Mouse (Mus musculus) ZHBTc4 (cell line): ENCODE measurements around the gene Htr5b.

Source experiments
- DNase-seq: peaks from one replicate; pipeline ENCODE4 v3.0.0-alpha.2; 2011; ENCODE audit warnings: low read depth, low spot score

Htr5b gene

DNA sequence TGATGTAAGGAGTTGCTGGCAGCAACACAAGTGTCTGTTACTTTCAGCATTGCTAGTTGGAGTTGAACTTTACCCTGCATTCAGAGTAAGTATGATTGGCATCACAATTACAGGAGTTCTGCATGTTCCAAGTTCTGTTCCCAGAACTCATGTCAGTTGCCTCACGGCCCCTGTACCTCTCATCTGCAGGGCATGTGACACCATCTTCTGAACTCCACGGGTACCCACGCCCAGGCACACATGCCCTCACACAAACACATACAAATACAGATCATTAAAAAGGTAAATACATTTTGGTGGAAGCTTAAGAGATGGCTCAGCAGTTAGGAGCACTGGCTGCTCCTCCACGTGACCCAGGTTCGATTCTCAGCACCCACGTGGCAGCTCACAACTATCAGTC lies 41.5 kb downstream of the Htr5b start:
- no peak for DNase-seq

DNA sequence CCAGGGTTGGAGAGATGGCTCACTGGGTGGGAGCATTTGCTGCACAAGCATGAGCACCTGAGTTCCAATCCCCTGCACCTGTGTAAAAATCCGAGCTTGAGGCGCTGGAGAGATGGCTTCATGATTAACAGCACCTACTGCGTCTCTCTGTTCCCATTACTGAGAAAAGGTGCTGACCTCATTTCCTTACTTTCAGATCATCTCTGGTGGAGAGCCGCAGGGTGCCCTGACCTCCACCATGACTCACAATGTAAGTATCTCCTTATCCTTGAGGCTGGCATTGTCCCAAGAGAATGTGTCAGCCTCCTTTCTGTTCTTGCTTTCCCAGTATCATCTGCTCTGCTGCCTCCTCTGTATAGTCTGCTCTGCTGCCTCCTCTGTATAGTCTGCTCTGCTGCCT lies 45.2 kb downstream of the Htr5b start:
- no peak for DNase-seq

DNA sequence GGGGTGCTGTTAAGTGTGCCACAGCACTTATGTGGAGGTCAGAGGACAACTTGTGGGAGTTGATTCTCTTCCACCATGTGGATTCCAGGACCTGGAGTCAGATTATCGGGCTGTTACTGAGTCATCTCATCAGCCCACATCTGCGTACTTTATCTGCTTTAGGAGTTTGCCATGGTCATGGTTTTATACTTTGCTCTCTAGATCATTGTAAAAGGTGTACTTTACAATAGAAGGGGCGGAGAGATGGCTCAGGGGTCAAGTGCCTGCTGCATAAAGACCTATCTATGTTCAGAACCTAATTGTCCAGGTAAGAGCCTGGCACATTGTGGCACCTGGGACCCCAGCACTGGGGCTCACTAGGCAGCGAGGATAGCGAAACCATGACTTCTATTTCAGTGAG lies 48.9 kb downstream of the Htr5b start:
- no peak for DNase-seq

DNA sequence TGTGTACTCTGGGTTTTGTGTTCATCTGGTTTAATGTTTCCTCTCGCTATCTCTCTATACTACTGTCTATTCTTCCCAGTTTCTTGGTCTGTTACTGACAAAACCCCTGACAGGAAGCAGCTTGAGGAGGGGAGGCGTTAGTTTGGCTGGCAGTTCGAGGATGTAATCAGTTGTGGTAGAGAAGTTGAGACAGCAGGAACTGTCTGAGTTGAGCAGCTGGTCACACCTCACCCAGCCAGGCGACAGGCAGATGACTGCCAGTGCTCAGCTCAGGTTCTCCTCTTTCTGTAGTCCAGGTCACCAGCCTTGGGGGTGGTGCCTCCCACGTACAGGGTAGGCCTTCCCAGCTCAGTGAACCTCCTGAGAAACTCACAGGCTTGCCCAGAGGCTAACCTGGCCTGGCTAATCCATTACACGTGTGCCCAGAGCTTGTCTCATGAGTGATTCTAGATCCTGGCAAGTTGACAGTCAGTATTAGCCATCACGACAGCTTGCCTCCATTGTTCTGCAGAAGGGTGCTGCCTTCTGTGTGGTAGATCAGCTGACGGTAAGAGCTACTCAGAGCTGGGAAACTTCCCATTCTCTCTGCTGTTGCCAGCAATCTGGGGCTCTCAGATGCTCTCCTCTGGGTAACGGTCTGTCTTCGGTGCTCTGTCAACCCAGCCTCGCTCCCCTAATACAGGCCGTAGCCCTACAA lies 49.8 kb downstream of the Htr5b start:
- no peak for DNase-seq

DNA sequence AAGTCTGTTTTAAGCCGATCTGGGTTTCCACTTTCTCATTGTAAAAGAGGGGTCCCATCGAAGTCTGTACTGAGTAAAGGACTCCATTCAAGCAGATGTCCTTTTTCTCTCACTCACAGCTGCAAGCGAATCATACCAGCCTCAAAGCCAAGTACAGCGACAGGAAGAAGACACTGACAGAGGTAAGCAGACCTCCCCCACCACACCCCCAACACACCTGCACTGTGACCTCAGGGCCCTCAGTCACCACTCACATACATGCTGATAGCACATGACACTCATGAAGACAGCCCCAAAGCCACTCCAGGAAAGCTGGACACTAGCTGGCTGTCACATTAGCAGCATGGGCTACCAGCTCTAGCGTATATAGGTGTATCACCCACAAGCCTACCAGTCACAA lies 50.5 kb downstream of the Htr5b start:
- DNase-seq: no peak

DNA sequence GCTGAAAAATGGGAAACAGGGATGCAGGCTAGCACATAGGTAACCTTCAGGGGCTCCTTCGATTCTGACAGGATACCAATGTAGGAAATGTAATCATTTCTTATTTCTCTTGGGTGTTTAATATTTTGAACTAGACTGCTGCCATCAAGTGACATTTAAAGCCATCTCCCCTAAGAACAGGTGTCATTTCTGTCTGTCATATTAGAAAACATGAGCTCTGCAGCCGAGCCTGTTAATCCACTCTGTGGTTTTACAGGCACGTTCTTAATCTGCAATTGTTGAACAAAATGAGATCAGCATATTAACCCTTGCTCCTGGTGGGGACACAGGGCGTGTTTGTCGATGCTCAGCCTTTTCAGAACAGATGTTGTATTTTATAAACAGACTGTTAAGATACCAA lies 56.8 kb downstream of the Htr5b start:
- no peak for DNase-seq

DNA sequence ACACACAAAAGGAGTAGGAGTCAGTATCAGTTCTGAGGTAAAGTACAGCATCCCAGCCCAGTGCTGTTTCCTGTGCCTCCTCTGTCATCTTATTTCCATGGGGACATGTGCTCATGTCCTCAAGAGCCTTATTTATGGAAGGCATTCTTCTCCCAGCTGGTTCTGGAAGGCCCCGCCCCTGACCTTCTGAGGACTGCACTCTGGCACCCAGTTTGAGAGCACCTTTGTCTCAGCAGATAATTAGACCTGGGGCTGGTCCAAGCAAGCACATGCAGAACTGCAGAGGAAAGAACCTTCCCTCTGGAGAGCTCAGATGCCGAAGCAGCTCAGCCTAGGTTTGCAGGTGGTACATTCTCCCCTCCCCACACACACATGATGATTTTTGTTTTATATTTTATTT lies 60.0 kb downstream of the Htr5b start:
- DNase-seq: no peak

DNA sequence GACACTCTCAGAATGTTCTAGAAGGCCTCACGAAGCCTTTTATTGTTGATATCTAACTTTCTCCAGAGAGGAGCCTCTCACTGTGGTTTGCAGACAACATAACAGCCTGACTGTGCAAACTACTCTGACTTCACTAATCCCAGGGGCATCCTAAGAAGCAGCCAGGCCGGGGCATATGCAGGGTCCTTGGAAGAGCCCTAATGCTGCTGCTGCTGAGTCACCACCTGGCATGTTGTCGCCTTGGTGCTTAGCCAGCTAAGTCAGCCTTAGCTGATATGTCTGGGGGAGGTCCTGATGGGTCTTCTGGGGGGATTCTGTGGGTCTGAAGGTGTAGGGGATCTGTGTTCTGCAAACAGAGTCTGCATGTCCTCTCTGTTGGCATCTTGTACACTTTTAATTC lies 62.0 kb downstream of the Htr5b start:
- DNase-seq: no peak

DNA sequence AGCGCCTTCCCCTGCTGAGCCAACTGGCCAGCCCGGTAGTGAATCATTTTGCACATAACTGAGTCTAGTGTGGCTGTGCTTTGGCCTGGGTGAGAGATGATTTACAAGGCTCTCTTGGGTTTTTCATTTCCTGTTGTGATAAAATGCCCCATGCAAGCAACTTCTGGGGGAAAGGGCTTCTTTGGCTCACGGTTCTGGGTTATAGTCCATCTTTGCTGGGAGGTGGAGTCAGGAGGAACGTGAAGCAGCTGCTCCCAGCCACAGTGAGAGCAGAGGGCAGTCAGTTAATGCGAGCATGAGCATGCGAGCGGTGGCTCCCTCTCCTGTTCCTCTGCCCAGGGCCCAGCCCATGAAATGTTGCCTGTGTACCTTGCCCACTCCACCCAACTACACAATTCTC lies 64.5 kb downstream of the Htr5b start:
- no peak for DNase-seq

DNA sequence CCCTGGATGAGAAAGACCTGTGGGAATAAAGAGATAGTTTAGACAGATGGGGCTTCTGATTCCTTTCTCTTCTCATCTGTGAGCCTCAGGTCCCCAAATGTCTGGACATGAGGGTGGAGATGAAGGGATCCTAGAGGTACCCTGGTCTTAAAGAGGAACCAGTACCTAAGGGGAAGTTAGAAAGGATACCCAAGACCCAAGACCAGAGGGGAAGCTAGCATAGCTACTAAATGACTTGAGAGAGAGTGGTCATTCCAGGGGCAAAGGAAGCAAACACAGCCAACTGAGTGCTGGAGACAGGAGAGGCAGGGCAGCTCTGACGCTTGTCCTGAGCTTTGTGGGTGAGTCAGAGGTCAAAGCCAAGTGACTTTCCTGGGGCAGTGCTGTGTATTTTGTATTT lies 65.6 kb downstream of the Htr5b start:
- DNase-seq: no peak

DNA sequence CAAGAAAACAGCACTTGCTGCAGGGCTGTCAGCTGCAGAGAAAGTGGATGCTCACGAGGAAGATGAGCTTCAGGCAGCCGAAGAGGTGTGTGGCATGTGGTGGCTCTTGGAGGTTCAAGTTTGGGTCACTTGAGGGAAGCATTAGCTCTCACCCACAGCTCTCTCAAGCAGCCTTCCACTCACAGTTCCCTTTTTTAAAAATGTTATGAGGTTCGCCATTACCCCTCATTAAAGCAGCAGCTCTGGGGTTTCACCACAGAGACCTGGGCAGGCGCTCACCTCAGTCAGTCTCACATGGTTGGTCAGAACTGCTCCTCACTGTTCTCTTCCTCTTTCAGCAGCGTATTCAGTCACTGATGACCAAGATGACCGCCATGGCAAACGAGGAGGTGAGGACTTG lies 66.4 kb downstream of the Htr5b start:
- no peak for DNase-seq

DNA sequence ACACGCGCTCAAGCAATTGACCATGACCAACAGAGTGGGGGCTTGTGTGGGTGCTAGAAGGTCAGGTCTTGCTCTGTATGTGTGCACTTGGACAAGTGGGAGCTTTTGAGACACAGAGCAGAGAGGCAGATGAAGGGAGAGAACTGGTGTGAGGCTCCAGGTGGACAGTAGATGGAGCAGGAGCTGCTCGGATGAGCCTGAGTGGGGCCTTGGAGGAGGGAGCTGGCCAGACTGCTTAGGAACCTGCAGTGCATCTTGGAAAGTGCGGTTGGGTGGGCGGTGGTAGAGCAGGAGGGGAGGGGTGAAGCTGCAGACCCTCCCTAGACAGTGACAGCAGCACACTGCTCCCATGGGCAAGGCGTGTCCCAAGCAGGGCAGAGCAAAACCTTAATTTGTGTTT lies 68.2 kb downstream of the Htr5b start:
- peak; percentile 10 for DNase-seq
